Mouse (Mus musculus) CH12.LX (cell line): ENCODE results near the gene Vwc2.

Experiments used
- EP300 ChIP-seq: IDR thresholded peaks from 2 replicates; pipeline ENCODE4 v1.6.1; 2011; ENCODE audit warnings: low read length, improper control_type of control experiment
- POLR2A ChIP-seq: IDR thresholded peaks from 2 replicates; pipeline ENCODE4 v1.6.1; 2011; ENCODE audit warnings: low read depth, mild to moderate bottlenecking, improper control_type of control experiment, low read length
- TCF12 ChIP-seq: IDR thresholded peaks from 2 replicates; pipeline ENCODE4 v1.6.1; 2014; ENCODE audit warnings: low read depth, mild to moderate bottlenecking, inconsistent platforms, low read length, improper control_type of control experiment
- ZMIZ1 ChIP-seq: IDR thresholded peaks from 2 replicates; pipeline ENCODE4 v1.6.1; 2012; ENCODE audit warnings: low read depth, mild to moderate bottlenecking, inconsistent platforms, low read length, improper control_type of control experiment

GRCm38 (mm10) chr11:11114234-11115030 lies 409 bp downstream of the Vwc2 start:
- no peak for TF ChIP-seq POLR2A
- TF ChIP-seq TCF12, result no peak
- TF ChIP-seq EP300, result no peak
- TF ChIP-seq ZMIZ1, result no peak
